Mouse (Mus musculus): ENCODE data around the gene Zfp831.

DNA sequence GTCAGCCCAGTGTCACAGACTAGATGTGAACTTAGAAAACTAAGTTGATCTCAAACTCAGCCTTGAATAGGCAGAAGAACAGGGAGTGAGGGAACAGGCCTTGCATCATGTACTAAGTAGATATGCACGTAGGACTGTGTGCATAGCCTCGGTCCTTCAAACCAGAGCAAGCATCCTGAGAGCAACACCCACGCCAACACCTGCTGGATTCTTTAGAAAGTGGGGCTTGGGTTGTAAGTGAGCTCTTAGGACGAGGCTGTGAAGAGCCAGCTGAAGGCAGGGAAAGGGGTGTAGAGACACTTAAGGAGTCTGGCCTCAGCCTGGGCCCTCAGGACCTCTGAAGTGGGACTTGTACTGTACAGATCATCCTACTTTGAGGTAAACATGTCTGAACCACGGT is 12.0 kb downstream of the Zfp831 start:
- TF ChIP-seq CTCF (IDR thresholded peaks at IDR 0.05; ENCODE audit: control insufficient read depth, insufficient read depth, insufficient replicate concordance, low read depth, low read length) (no peak), POLR2A (IDR thresholded peaks at IDR 0.05; ENCODE audit: control insufficient read depth, low read depth, low read length) (no peak)
